Mouse (Mus musculus): ENCODE measurements around the gene Apold1. TPM values are rescaled to one million over a fixed set of nuclear protein-coding genes. Genes with fewer than 3 reads are reported as not detected.

Gene Apold1
- polyA plus RNA-seq (2014; fragmentation: Nextera tagmentation; extraction: Ambion mirVana), result 0.43 and 0.83 TPM in 2 replicates

GRCm38 (mm10) chr6:134981231-134982062 lies at the start of gene Apold1:
Apold1 (plus strand) TSS chr6:134981718.
- H3K36me3 ChIP-seq (ENCODE audit: insufficient read depth), result no peaks in the 10 kb centered on the region
- no peak within 1 kb of the TSS for H3K9ac ChIP-seq
- no peak for TF ChIP-seq CTCF (IDR thresholded peaks at IDR 0.05; ENCODE audit: low read depth)
- ATAC-seq (ENCODE audit: insufficient read depth) (no peak), DNase-seq (peak; percentile 64)
- H3K27me3 ChIP-seq (ENCODE audit: insufficient read depth, low read length), result no peaks in the 10 kb centered on the region
- no peak within 1 kb of the TSS for H3K27ac ChIP-seq (ENCODE audit: low read depth)
- H3K4me3 ChIP-seq (ENCODE audit: low read depth, low read length), result 0 out of 2 replicates have a peak within 1 kb of the TSS, but pooled peaks have one; percentile 2
- H3K4me1 ChIP-seq (ENCODE audit: insufficient read depth), result no peaks in the 10 kb centered on the region
- H3K9me3 ChIP-seq (ENCODE audit: low read depth, low read length), result no peaks in the 10 kb centered on the region
- 44% methylated on average over 22 of the region's 22 CpGs for WGBS
- peak within 1 kb of the TSS; percentile 50 for H3K4me2 ChIP-seq

- Histone ChIP-seq H3K9me3 (ENCODE audit: low read depth, low read length) (no peaks in the 10 kb centered on the region), H3K4me2 (peak overlapping the region; percentile 34; the same call in 1 of the 2 replicates), H3K9ac (no peak overlapping the region), H3K36me3 (ENCODE audit: insufficient read depth) (0 out of 2 replicates have a peak, but pooled peaks cover 2% of the 10 kb centered on the region), H3K4me1 (ENCODE audit: insufficient read depth) (peaks cover 12% of the 10 kb centered on the region), H3K4me3 (ENCODE audit: low read depth, low read length) (no peak overlapping the region), H3K27ac (ENCODE audit: low read depth) (no peak overlapping the region), H3K27me3 (ENCODE audit: insufficient read depth, low read length) (no peaks in the 10 kb centered on the region)
- DNase-seq, result no peak
- TF ChIP-seq CTCF (IDR thresholded peaks at IDR 0.05; ENCODE audit: low read depth), result no peak
- WGBS, result 51% methylated on average over 12 of the region's 12 CpGs
- no peak for ATAC-seq (ENCODE audit: insufficient read depth)
These were observed 48.9 kb upstream of the Apold1 start for GRCm38 (mm10) chr6:134932486-134933206.

- Histone ChIP-seq H3K4me3 (ENCODE audit: low read depth, low read length) (no peak overlapping the region), H3K27me3 (ENCODE audit: insufficient read depth, low read length) (no peaks in the 10 kb centered on the region), H3K4me1 (ENCODE audit: insufficient read depth) (peaks cover 12% of the 10 kb centered on the region), H3K9me3 (ENCODE audit: low read depth, low read length) (no peaks in the 10 kb centered on the region), H3K27ac (ENCODE audit: low read depth) (no peak overlapping the region), H3K9ac (no peak overlapping the region), H3K4me2 (no peak overlapping the region), H3K36me3 (ENCODE audit: insufficient read depth) (0 out of 2 replicates have a peak, but pooled peaks cover 2% of the 10 kb centered on the region)
- no peak for ATAC-seq (ENCODE audit: insufficient read depth)
- WGBS, result 71% methylated on average over 2 of the region's 2 CpGs
- TF ChIP-seq CTCF (IDR thresholded peaks at IDR 0.05; ENCODE audit: low read depth), result no peak
- no peak for DNase-seq
These were observed 48.3 kb upstream of the Apold1 start for GRCm38 (mm10) chr6:134933207-134933558.

- H3K27me3 ChIP-seq (ENCODE audit: insufficient read depth, low read length), result no peaks in the 10 kb centered on the region
- DNase-seq, result no peak
- no peak overlapping the region for H3K27ac ChIP-seq (ENCODE audit: low read depth)
- no peak for TF ChIP-seq CTCF (IDR thresholded peaks at IDR 0.05; ENCODE audit: low read depth)
- H3K4me2 ChIP-seq, result no peak overlapping the region
- no peak for ATAC-seq (ENCODE audit: insufficient read depth)
- 0 out of 2 replicates have a peak, but pooled peaks cover 2% of the 10 kb centered on the region for H3K36me3 ChIP-seq (ENCODE audit: insufficient read depth)
- no peak overlapping the region for H3K9ac ChIP-seq
- H3K4me1 ChIP-seq (ENCODE audit: insufficient read depth), result peaks cover 12% of the 10 kb centered on the region
- no peaks in the 10 kb centered on the region for H3K9me3 ChIP-seq (ENCODE audit: low read depth, low read length)
- WGBS, result 86% methylated on average over 5 of the region's 5 CpGs
- no peak overlapping the region for H3K4me3 ChIP-seq (ENCODE audit: low read depth, low read length)
These were observed 47.2 kb upstream of the Apold1 start for GRCm38 (mm10) chr6:134934305-134934704.

- no peak overlapping the region for H3K4me3 ChIP-seq (ENCODE audit: low read depth, low read length)
These were observed 41.7 kb upstream of the Apold1 start for GRCm38 (mm10) chr6:134939781-134940180.

GRCm38 (mm10) chr6:134943759-134944407 lies 37.6 kb upstream of the Apold1 start:
- 71% methylated on average over 13 of the region's 13 CpGs for WGBS
- no peak overlapping the region for H3K4me2 ChIP-seq
- H3K27me3 ChIP-seq (ENCODE audit: insufficient read depth, low read length), result no peaks in the 10 kb centered on the region
- no peak overlapping the region for H3K9ac ChIP-seq
- H3K27ac ChIP-seq (ENCODE audit: low read depth), result no peak overlapping the region
- no peak for DNase-seq
- no peaks in the 10 kb centered on the region for H3K4me1 ChIP-seq (ENCODE audit: insufficient read depth)
- H3K36me3 ChIP-seq (ENCODE audit: insufficient read depth), result peaks cover 10% of the 10 kb centered on the region
- H3K9me3 ChIP-seq (ENCODE audit: low read depth, low read length), result no peaks in the 10 kb centered on the region
- TF ChIP-seq CTCF (IDR thresholded peaks at IDR 0.05; ENCODE audit: low read depth), result no peak
- no peak for ATAC-seq (ENCODE audit: insufficient read depth)
- H3K4me3 ChIP-seq (ENCODE audit: low read depth, low read length), result no peak overlapping the region

More at GRCm38 (mm10) chr6:134939781-134940180, 41.7 kb upstream of the Apold1 start:
- Histone ChIP-seq H3K9me3 (ENCODE audit: low read depth, low read length) (no peaks in the 10 kb centered on the region), H3K27ac (ENCODE audit: low read depth) (no peak overlapping the region), H3K9ac (no peak overlapping the region), H3K27me3 (ENCODE audit: insufficient read depth, low read length) (no peaks in the 10 kb centered on the region), H3K36me3 (ENCODE audit: insufficient read depth) (peaks cover 12% of the 10 kb centered on the region), H3K4me1 (ENCODE audit: insufficient read depth) (no peaks in the 10 kb centered on the region), H3K4me2 (no peak overlapping the region)
- ATAC-seq (ENCODE audit: insufficient read depth), result no peak
- WGBS, result 71% methylated on average over 4 of the region's 4 CpGs
- TF ChIP-seq CTCF (IDR thresholded peaks at IDR 0.05; ENCODE audit: low read depth), result no peak
- DNase-seq, result no peak
